Comparison of ENCODE assay signal across 8 mouse cellular contexts in the genomic region with DNA sequence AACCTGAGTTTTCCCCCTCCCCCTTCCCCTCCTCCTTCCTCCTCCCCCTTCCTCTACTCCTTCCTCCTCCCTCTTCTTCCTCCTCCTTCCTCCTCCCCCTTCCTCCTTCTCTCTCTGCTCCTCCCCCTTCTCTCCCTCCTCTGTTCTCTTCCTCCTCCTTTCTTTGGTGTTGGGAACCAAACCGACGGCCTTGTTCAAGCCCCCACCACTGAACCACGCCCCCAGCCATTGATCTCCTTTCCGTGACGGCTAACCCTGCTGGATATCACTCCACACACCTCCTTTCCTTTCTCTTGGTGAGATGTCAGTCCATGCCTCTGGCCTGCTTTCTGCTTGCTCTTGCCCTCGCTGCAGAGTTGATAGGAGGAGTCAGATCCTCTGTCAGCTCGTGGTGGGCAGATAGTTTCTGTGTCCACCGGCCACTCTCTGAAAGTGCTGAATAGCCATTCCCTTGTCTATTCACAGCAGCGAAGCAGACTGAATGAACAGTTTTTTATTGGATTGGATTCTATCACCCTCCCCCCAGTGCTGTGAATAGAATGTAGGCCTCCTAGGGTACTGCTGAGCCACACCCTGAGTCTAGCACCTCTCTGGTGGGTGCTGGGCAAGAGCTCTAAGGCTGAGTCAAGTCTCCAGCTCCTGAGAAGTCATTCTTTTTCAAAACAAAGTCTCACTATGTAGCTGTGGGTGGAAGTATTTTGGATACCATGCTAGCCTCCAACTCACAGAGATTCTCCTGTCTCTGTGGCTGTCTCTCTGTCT. TPM values are rescaled to one million over a fixed set of nuclear protein-coding genes. Genes with fewer than 3 reads are reported as not detected.
DNase-seq lines count a peak whose midpoint lies in the region; ATAC-seq and TF ChIP-seq lines count a peak whose summit lies in the region.

Gene Tmem40 (minus strand): TSS at position 416 of the 762 bp plus-strand sequence.

- H3K4me2 ChIP-seq in liver, postnatal 0 days (ENCODE audit: low read depth, low read length) = peak within 1 kb of the TSS; percentile 35
- H3K4me2 ChIP-seq in stomach, embryonic 16.5 days (ENCODE audit: low read depth, low read length) = peak within 1 kb of the TSS; percentile 29; the same call in 1 of the 2 replicates

- no peaks in the 10 kb centered on the region for H3K9me3 ChIP-seq in heart, embryonic 10.5 days
- H3K9me3 ChIP-seq in ES-Bruce4 (replicated peaks; ENCODE audit: control insufficient read depth, insufficient read depth, low read length, poor library complexity, severe bottlenecking) = no peaks in the 10 kb centered on the region
- no peaks in the 10 kb centered on the region for H3K9me3 ChIP-seq in liver, postnatal 0 days (ENCODE audit: low read length)
- H3K9me3 ChIP-seq in stomach, embryonic 16.5 days (replicated peaks; ENCODE audit: control insufficient read depth, low read length) = no peaks in the 10 kb centered on the region

- no peak for TF ChIP-seq CTCF in ES-Bruce4 (IDR thresholded peaks at IDR 0.05; ENCODE audit: low read depth, low read length)
- TF ChIP-seq CTCF in liver, postnatal 0 days (IDR thresholded peaks at IDR 0.05; ENCODE audit: low read depth) = no peak

- no peak for DNase-seq in heart, embryonic 10.5 days (ENCODE audit: low spot score)
- DNase-seq in heart, adult 9 months (ENCODE audit: low spot score in 2 of 2) = no peak
- peak; percentile 42 for DNase-seq in forelimb bud, embryonic 11.5 days (ENCODE audit: low read depth, low spot score)
- DNase-seq in liver, postnatal 0 days = peak; percentile 60
- no peak for DNase-seq in adrenal gland, adult 8-10 months
- no peak for DNase-seq in cerebellum, adult 11-12 months

- H3K27ac ChIP-seq in heart, embryonic 10.5 days = peak within 1 kb of the TSS; percentile 87
- peak within 1 kb of the TSS; percentile 80 for H3K27ac ChIP-seq in ES-Bruce4 (ENCODE audit: insufficient read depth, low read length)
- H3K27ac ChIP-seq in liver, postnatal 0 days (ENCODE audit: low read depth) = peak within 1 kb of the TSS; percentile 53
- H3K27ac ChIP-seq in stomach, embryonic 16.5 days (ENCODE audit: low read length) = peak within 1 kb of the TSS; percentile 39; the same call in 1 of the 2 replicates

- no peak within 1 kb of the TSS for H3K9ac ChIP-seq in ES-Bruce4 (ENCODE audit: low read depth, poor library complexity, severe bottlenecking)
- no peak within 1 kb of the TSS for H3K9ac ChIP-seq in liver, postnatal 0 days (replicated peaks)
- peak within 1 kb of the TSS; percentile 34; the same call in 1 of the 2 replicates for H3K9ac ChIP-seq in stomach, embryonic 16.5 days (ENCODE audit: low read length)

- no peaks in the 10 kb centered on the region for H3K36me3 ChIP-seq in heart, embryonic 10.5 days
- H3K36me3 ChIP-seq in ES-Bruce4 (ENCODE audit: control insufficient read depth, insufficient read depth, low read length, poor library complexity, severe bottlenecking) = no peaks in the 10 kb centered on the region
- no peaks in the 10 kb centered on the region for H3K36me3 ChIP-seq in liver, postnatal 0 days (replicated peaks; ENCODE audit: insufficient read depth, low read length)
- no peaks in the 10 kb centered on the region for H3K36me3 ChIP-seq in stomach, embryonic 16.5 days (ENCODE audit: control insufficient read depth, insufficient read depth, low read length)

- TF ChIP-seq EP300 in ES-Bruce4 (IDR thresholded peaks at IDR 0.05; ENCODE audit: insufficient read depth, low read depth, low read length) = no peak
- TF ChIP-seq EP300 in liver, postnatal 0 days (IDR thresholded peaks at IDR 0.05; ENCODE audit: low read depth) = no peak

- 2% methylated on average over 9 of the region's 9 CpGs for WGBS in heart, embryonic 10.5 days
- 4% methylated on average over 9 of the region's 9 CpGs for WGBS in liver, postnatal 0 days (ENCODE audit: insufficient replicate concordance)
- 3% methylated on average over 9 of the region's 9 CpGs for WGBS in stomach, embryonic 16.5 days

- ATAC-seq in liver, postnatal 0 days = no peak
- ATAC-seq in stomach, embryonic 16.5 days (ENCODE audit: insufficient read depth, low FRiP score) = 0 out of 2 replicates have a peak, but pooled peaks have one; percentile 11

- peaks cover 55% of the 10 kb centered on the region for H3K4me1 ChIP-seq in heart, embryonic 10.5 days
- peaks cover 14% of the 10 kb centered on the region for H3K4me1 ChIP-seq in ES-Bruce4 (ENCODE audit: control insufficient read depth, insufficient read depth, low read length)
- peaks cover 39% of the 10 kb centered on the region for H3K4me1 ChIP-seq in liver, postnatal 0 days (ENCODE audit: insufficient read depth)
- H3K4me1 ChIP-seq in stomach, embryonic 16.5 days (ENCODE audit: control insufficient read depth, insufficient read depth, low read length) = peaks cover 19% of the 10 kb centered on the region

- H3K27me3 ChIP-seq in heart, embryonic 10.5 days (ENCODE audit: insufficient read depth, poor library complexity, severe bottlenecking) = no peaks in the 10 kb centered on the region
- no peaks in the 10 kb centered on the region for H3K27me3 ChIP-seq in ES-Bruce4 (ENCODE audit: control insufficient read depth, insufficient read depth, low read length, poor library complexity, severe bottlenecking)
- no peaks in the 10 kb centered on the region for H3K27me3 ChIP-seq in liver, postnatal 0 days (ENCODE audit: insufficient read depth, low read length)
- no peaks in the 10 kb centered on the region for H3K27me3 ChIP-seq in stomach, embryonic 16.5 days (ENCODE audit: control insufficient read depth, insufficient read depth, low read length)

- peak within 1 kb of the TSS; percentile 35 for H3K4me3 ChIP-seq in heart, embryonic 10.5 days
- no peak within 1 kb of the TSS for H3K4me3 ChIP-seq in ES-Bruce4 (ENCODE audit: low read depth, low read length)
- no peak within 1 kb of the TSS for H3K4me3 ChIP-seq in liver, postnatal 0 days (ENCODE audit: low read depth, low read length)
- 0 out of 2 replicates have a peak within 1 kb of the TSS, but pooled peaks have one; percentile 0 for H3K4me3 ChIP-seq in stomach, embryonic 16.5 days (replicated peaks; ENCODE audit: low read length)

- TF ChIP-seq POLR2A in ES-Bruce4 (IDR thresholded peaks at IDR 0.05; ENCODE audit: insufficient read depth, low read length) = no peak

RNA-seq across cellular contexts. Expression of gene Tmem40, which starts in this region (rescaled TPM):
- polyA plus RNA-seq in heart, embryonic 10.5 days (2016; fragmentation: Nextera tagmentation; extraction: Ambion mirVana) = 2.8 and 3.3 TPM in 2 replicates
- polyA plus RNA-seq in ES-Bruce4 (2011; ENCODE audit: insufficient read depth, insufficient read length, low read depth, missing spikeins) = 12.9 and 16.9 TPM in 2 replicates
- polyA plus RNA-seq in liver, postnatal 0 days (2015; fragmentation: Nextera tagmentation; extraction: Ambion mirVana) = 18.9 and 21.2 TPM in 2 replicates
- 34.2 and 42.3 TPM in 2 replicates for polyA plus RNA-seq in stomach, embryonic 16.5 days (2015; fragmentation: Nextera tagmentation; extraction: Ambion mirVana)
- not detected for total RNA-seq in adrenal gland, adult 8-10 months (2022)

Comparison
In these comparisons a context has a peak if more than half of its experiments do, and no peak if none do; other contexts are left out.
1. DNase-seq: peak in forelimb bud, embryonic 11.5 days (single experiment) and liver, postnatal 0 days (single experiment); none in heart, embryonic 10.5 days (single experiment), heart, adult 9 months (0 of 2), adrenal gland, adult 8-10 months (single experiment) and cerebellum, adult 11-12 months (single experiment).
2. H3K4me3 ChIP-seq: peak in heart, embryonic 10.5 days (single experiment) and stomach, embryonic 16.5 days (single experiment); none in ES-Bruce4 (single experiment) and liver, postnatal 0 days (single experiment).
3. Peak in every context shown above with its lines, with median percentiles within 50 percentile points of each other: H3K27ac ChIP-seq.